In genomic region chr11:120761811-120762671, GRCm38 (mm10) we compare ENCODE assay signal across 11 mouse cellular contexts. TPM values are rescaled to one million over a fixed set of nuclear protein-coding genes. Genes with fewer than 3 reads are reported as not detected.
DNase-seq lines count a peak whose midpoint lies in the region; ATAC-seq and TF ChIP-seq lines count a peak whose summit lies in the region.
"Had no signal": no experiment of that assay in that cellular context is flagged by ENCODE, and none has a peak within 500 bp of the region (broad histone marks: within the 10 kb centered on the region; RNA-seq: fewer than 3 reads in every experiment).

No protein-coding gene starts in this region.

- no peak for DNase-seq in heart, adult 2 months
- no peak for DNase-seq in embryonic facial prominence, embryonic 10.5 days (ENCODE audit: low spot score)
- no peak for DNase-seq in left cerebral cortex, postnatal 4 days
- no peak for DNase-seq in kidney, postnatal 36 days
- DNase-seq: cerebellum, postnatal 36 days; lung, postnatal 10 days; thymus, postnatal 4 days had no signal

- peaks cover 6% of the 10 kb centered on the region for H3K4me1 ChIP-seq in heart, embryonic 11.5 days (ENCODE audit: control insufficient read depth, insufficient read depth, low read length)
- H3K4me1 ChIP-seq in heart, adult 2 months (ENCODE audit: control insufficient read depth, insufficient read depth, low read length) = no peaks in the 10 kb centered on the region
- H3K4me1 ChIP-seq in megakaryocyte, embryonic 14.5 days = peaks cover 9% of the 10 kb centered on the region
- no peaks in the 10 kb centered on the region for H3K4me1 ChIP-seq in embryonic facial prominence, embryonic 10.5 days
- peaks cover 4% of the 10 kb centered on the region for H3K4me1 ChIP-seq in small intestine, adult 2 months (ENCODE audit: control insufficient read depth, insufficient read depth, insufficient read length, low read length)

- TF ChIP-seq POLR2A in heart, adult 2 months (IDR thresholded peaks at IDR 0.05; ENCODE audit: insufficient read depth, low read depth, low read length) = no peak
- no peak for TF ChIP-seq POLR2A in small intestine, adult 2 months (IDR thresholded peaks at IDR 0.05; ENCODE audit: low read depth, low read length)

- no peak overlapping the region for H3K4me3 ChIP-seq in heart, embryonic 11.5 days (ENCODE audit: low read depth, low read length)
- H3K4me3 ChIP-seq in heart, adult 2 months = no peak overlapping the region
- H3K4me3 ChIP-seq in megakaryocyte, embryonic 14.5 days (replicated peaks) = peak overlapping the region; percentile 26
- peak overlapping the region; percentile 34; the same call in 1 of the 2 replicates for H3K4me3 ChIP-seq in embryonic facial prominence, embryonic 10.5 days
- 0 out of 2 replicates have a peak overlapping the region, but pooled peaks have one; percentile 27 for H3K4me3 ChIP-seq in small intestine, adult 2 months (ENCODE audit: low read depth, low read length)

- no peak for TF ChIP-seq EP300 in heart, adult 2 months (IDR thresholded peaks at IDR 0.05; ENCODE audit: insufficient read depth, low read depth, low read length)

- no peak for TF ChIP-seq CTCF in heart, adult 2 months (IDR thresholded peaks at IDR 0.05)
- TF ChIP-seq CTCF in small intestine, adult 2 months (IDR thresholded peaks at IDR 0.05; ENCODE audit: extremely low read depth, insufficient read length, insufficient replicate concordance, low read depth, low read length) = no peak

- H3K9ac ChIP-seq in heart, embryonic 11.5 days (ENCODE audit: low read depth, low read length) = no peak overlapping the region
- no peak overlapping the region for H3K9ac ChIP-seq in heart, adult 2 months (ENCODE audit: low read depth, low read length)

- H3K79me2 ChIP-seq in heart, adult 2 months (replicated peaks; ENCODE audit: control insufficient read depth, insufficient read depth, low read length) = no peaks in the 10 kb centered on the region

- H3K27me3 ChIP-seq in heart, embryonic 11.5 days (ENCODE audit: control insufficient read depth, insufficient read depth, low read length) = peaks cover 25% of the 10 kb centered on the region
- H3K27me3 ChIP-seq in heart, adult 2 months (ENCODE audit: control insufficient read depth, insufficient read depth, low read length) = no peaks in the 10 kb centered on the region
- H3K27me3 ChIP-seq in megakaryocyte, embryonic 14.5 days (replicated peaks) = peaks cover 35% of the 10 kb centered on the region
- peaks cover 35% of the 10 kb centered on the region for H3K27me3 ChIP-seq in embryonic facial prominence, embryonic 10.5 days (replicated peaks; ENCODE audit: low read depth, poor library complexity, severe bottlenecking)
- H3K27me3 ChIP-seq in small intestine, adult 2 months (ENCODE audit: control insufficient read depth, insufficient read depth, low read length) = no peaks in the 10 kb centered on the region

- intact Hi-C loops in heart, adult 2 months (cut with DNase I) = no loop called here
- intact Hi-C loops in left cerebral cortex, postnatal 4 days (cut with DNase I) = no loop called here

- ATAC-seq in heart, embryonic 11.5 days (replicated peaks; ENCODE audit: insufficient number of reproducible peaks, low FRiP score, low TSS enrichment) = no peak
- no peak for ATAC-seq in megakaryocyte, adult 5-6 weeks (ENCODE audit: poor library complexity, severe bottlenecking)

- peaks cover 12% of the 10 kb centered on the region for H3K9me3 ChIP-seq in heart, embryonic 11.5 days (replicated peaks; ENCODE audit: control insufficient read depth, low read length)
- peaks cover 46% of the 10 kb centered on the region for H3K9me3 ChIP-seq in megakaryocyte, embryonic 14.5 days
- H3K9me3 ChIP-seq in embryonic facial prominence, embryonic 10.5 days = peaks cover 34% of the 10 kb centered on the region

- 57% methylated on average over 14 of the region's 14 CpGs for WGBS in heart, embryonic 11.5 days (ENCODE audit: insufficient replicate concordance)
- 55% methylated on average over 14 of the region's 14 CpGs for WGBS in heart, adult 2 months
- WGBS in embryonic facial prominence, embryonic 10.5 days = 73% methylated on average over 14 of the region's 14 CpGs
- WGBS in small intestine, adult 2 months = 49% methylated on average over 14 of the region's 14 CpGs

- H3K27ac ChIP-seq in heart, embryonic 11.5 days (ENCODE audit: low read depth, low read length) = no peak overlapping the region
- no peak overlapping the region for H3K27ac ChIP-seq in heart, adult 2 months
- no peak overlapping the region for H3K27ac ChIP-seq in embryonic facial prominence, embryonic 10.5 days (replicated peaks)
- no peak overlapping the region for H3K27ac ChIP-seq in small intestine, adult 2 months (ENCODE audit: insufficient read depth, low read depth, low read length)

- peak overlapping the region; percentile 49 for H3K4me2 ChIP-seq in heart, embryonic 11.5 days

- H3K36me3 ChIP-seq in heart, embryonic 11.5 days (ENCODE audit: control insufficient read depth, insufficient read depth, low read length) = no peaks in the 10 kb centered on the region
- H3K36me3 ChIP-seq in heart, adult 2 months (ENCODE audit: control insufficient read depth, insufficient read depth, low read length) = no peaks in the 10 kb centered on the region
- no peaks in the 10 kb centered on the region for H3K36me3 ChIP-seq in megakaryocyte, embryonic 14.5 days (replicated peaks; ENCODE audit: low read length)
- no peaks in the 10 kb centered on the region for H3K36me3 ChIP-seq in embryonic facial prominence, embryonic 10.5 days (replicated peaks)
- H3K36me3 ChIP-seq in small intestine, adult 2 months (ENCODE audit: control insufficient read depth, insufficient read depth, low read length) = no peaks in the 10 kb centered on the region

RNA-seq across cellular contexts. Expression of gene Hmga1b, which starts 0.6 kb away (rescaled TPM):
- polyA plus RNA-seq in heart, embryonic 11.5 days (2014; fragmentation: Nextera tagmentation; extraction: Ambion mirVana) = 4.5 and 5.8 TPM in 2 replicates
- 10 to 100 TPM; 24.5 to 31.4 TPM for total RNA-seq in heart, adult 2 months (2021)
- polyA plus RNA-seq in heart, adult 2 months (2012; rRNA removed) = 0.57 and 1.4 TPM in 2 replicates
- polyA plus RNA-seq in megakaryocyte, embryonic 14.5 days (2012; ENCODE audit: insufficient read depth, low replicate concordance) = 601 and 1,141 TPM in 2 replicates
- 10.5 and 11.9 TPM in 2 replicates for total RNA-seq in megakaryocyte, adult 5-6 weeks (2015)
- 7.6 and 8.8 TPM in 2 replicates for total RNA-seq in megakaryocyte, adult 5-6 weeks (2017)
- polyA plus RNA-seq in embryonic facial prominence, embryonic 10.5 days (2016; fragmentation: Nextera tagmentation; extraction: Ambion mirVana) = 10.5 and 11.6 TPM in 2 replicates
- polyA plus RNA-seq in small intestine, adult 2 months (2012; rRNA removed) = 1.4 and 58.5 TPM in 2 replicates
- 10 to 100 TPM; 29.6 to 85.6 TPM for total RNA-seq in left cerebral cortex, postnatal 4 days (2021)

RNA-seq across cellular contexts. Expression of gene Rfng, which starts 22.0 kb away (rescaled TPM):
- polyA plus RNA-seq in heart, embryonic 11.5 days (2014; fragmentation: Nextera tagmentation; extraction: Ambion mirVana) = 15.0 and 16.5 TPM in 2 replicates
- 10 to 100 TPM; 11.9 to 12.5 TPM for total RNA-seq in heart, adult 2 months (2021)
- 28.6 and 30.0 TPM in 2 replicates for polyA plus RNA-seq in heart, adult 2 months (2012; rRNA removed)
- polyA plus RNA-seq in megakaryocyte, embryonic 14.5 days (2012; ENCODE audit: insufficient read depth, low replicate concordance) = 26.0 and 43.8 TPM in 2 replicates
- 10.4 and 14.5 TPM in 2 replicates for total RNA-seq in megakaryocyte, adult 5-6 weeks (2015)
- total RNA-seq in megakaryocyte, adult 5-6 weeks (2017) = 3.3 and 5.7 TPM in 2 replicates
- polyA plus RNA-seq in embryonic facial prominence, embryonic 10.5 days (2016; fragmentation: Nextera tagmentation; extraction: Ambion mirVana) = 40.0 and 42.1 TPM in 2 replicates
- 41.0 and 90.5 TPM in 2 replicates for polyA plus RNA-seq in small intestine, adult 2 months (2012; rRNA removed)
- 10 to 100 TPM; 82.1 to 87.1 TPM for total RNA-seq in left cerebral cortex, postnatal 4 days (2021)

RNA-seq across cellular contexts. Expression of gene Gps1, which starts 22.0 kb away (rescaled TPM):
- 166 and 179 TPM in 2 replicates for polyA plus RNA-seq in heart, embryonic 11.5 days (2014; fragmentation: Nextera tagmentation; extraction: Ambion mirVana)
- total RNA-seq in heart, adult 2 months (2021) = 10 to 100 TPM; 54.4 to 55.8 TPM
- polyA plus RNA-seq in heart, adult 2 months (2012; rRNA removed) = 85.9 and 129 TPM in 2 replicates
- polyA plus RNA-seq in megakaryocyte, embryonic 14.5 days (2012; ENCODE audit: insufficient read depth, low replicate concordance) = 13.8 and 27.0 TPM in 2 replicates
- total RNA-seq in megakaryocyte, adult 5-6 weeks (2015) = 51.4 and 70.1 TPM in 2 replicates
- total RNA-seq in megakaryocyte, adult 5-6 weeks (2017) = 52.1 and 56.3 TPM in 2 replicates
- polyA plus RNA-seq in embryonic facial prominence, embryonic 10.5 days (2016; fragmentation: Nextera tagmentation; extraction: Ambion mirVana) = 265 and 272 TPM in 2 replicates
- 57.5 and 86.4 TPM in 2 replicates for polyA plus RNA-seq in small intestine, adult 2 months (2012; rRNA removed)
- 100 to 1,000 TPM; 142 to 154 TPM for total RNA-seq in left cerebral cortex, postnatal 4 days (2021)

RNA-seq across cellular contexts. Expression of gene Cbr2, which starts 30.1 kb away (rescaled TPM):
- polyA plus RNA-seq in heart, embryonic 11.5 days (2014; fragmentation: Nextera tagmentation; extraction: Ambion mirVana) = 0.36 and 1.0 TPM in 2 replicates
- 10 to 100 TPM; 17.7 to 19.4 TPM for total RNA-seq in heart, adult 2 months (2021)
- 42.3 and 379 TPM in 2 replicates for polyA plus RNA-seq in heart, adult 2 months (2012; rRNA removed)
- 2.1 TPM in 1 of 2 replicates, not detected in the other for polyA plus RNA-seq in megakaryocyte, embryonic 14.5 days (2012; ENCODE audit: insufficient read depth, low replicate concordance)
- 7.6 and 8.5 TPM in 2 replicates for total RNA-seq in megakaryocyte, adult 5-6 weeks (2015)
- 1.7 and 8.9 TPM in 2 replicates for total RNA-seq in megakaryocyte, adult 5-6 weeks (2017)
- polyA plus RNA-seq in embryonic facial prominence, embryonic 10.5 days (2016; fragmentation: Nextera tagmentation; extraction: Ambion mirVana) = 2.6 and 2.9 TPM in 2 replicates
- 1.2 and 11.4 TPM in 2 replicates for polyA plus RNA-seq in small intestine, adult 2 months (2012; rRNA removed)
- total RNA-seq in left cerebral cortex, postnatal 4 days (2021) = 1 to 10 TPM; 2.9 to 3.0 TPM

RNA-seq across cellular contexts. Expression of gene Dus1l, which starts 34.2 kb away (rescaled TPM):
- 50.0 and 59.9 TPM in 2 replicates for polyA plus RNA-seq in heart, embryonic 11.5 days (2014; fragmentation: Nextera tagmentation; extraction: Ambion mirVana)
- 10 to 100 TPM; 23.3 to 23.5 TPM for total RNA-seq in heart, adult 2 months (2021)
- 20.6 and 26.4 TPM in 2 replicates for polyA plus RNA-seq in heart, adult 2 months (2012; rRNA removed)
- 29.4 and 74.3 TPM in 2 replicates for polyA plus RNA-seq in megakaryocyte, embryonic 14.5 days (2012; ENCODE audit: insufficient read depth, low replicate concordance)
- 46.1 and 51.8 TPM in 2 replicates for total RNA-seq in megakaryocyte, adult 5-6 weeks (2015)
- total RNA-seq in megakaryocyte, adult 5-6 weeks (2017) = 24.0 and 31.1 TPM in 2 replicates
- 96.6 and 101 TPM in 2 replicates for polyA plus RNA-seq in embryonic facial prominence, embryonic 10.5 days (2016; fragmentation: Nextera tagmentation; extraction: Ambion mirVana)
- 24.1 and 29.0 TPM in 2 replicates for polyA plus RNA-seq in small intestine, adult 2 months (2012; rRNA removed)
- total RNA-seq in left cerebral cortex, postnatal 4 days (2021) = 10 to 100 TPM; 40.2 to 45.5 TPM

Comparison
In these comparisons a context has a peak if more than half of its experiments do, and no peak if none do; other contexts are left out.
1. H3K4me3 ChIP-seq: peak in megakaryocyte, embryonic 14.5 days (single experiment), embryonic facial prominence, embryonic 10.5 days (single experiment) and small intestine, adult 2 months (single experiment); none in heart, embryonic 11.5 days (single experiment) and heart, adult 2 months (single experiment).
2. RNA of gene Hmga1b, which starts 0.6 kb away (polyA plus RNA-seq): 601 to 1,141 TPM in megakaryocyte, embryonic 14.5 days; 1.4 to 58.5 TPM in small intestine, adult 2 months, 10.5 to 11.6 TPM in embryonic facial prominence, embryonic 10.5 days, 4.5 to 5.8 TPM in heart, embryonic 11.5 days and 0.57 to 1.4 TPM in heart, adult 2 months; every median in the first group is over 10 times any median in the second.